Mouse (Mus musculus): ENCODE measurements around the gene Tnfrsf25.

Tnfrsf25 gene

GRCm38 (mm10) chr4:152115921-152116612 lies at the start of gene Tnfrsf25:
TSS of gene Tnfrsf25 (plus strand) at chr4:152115934.
- in situ Hi-C loops (cut with MboI, MseI): no loop called here

GRCm38 (mm10) chr4:152067280-152067679 lies 48.5 kb upstream of the Tnfrsf25 start:
- in situ Hi-C loops (cut with MboI, MseI): no loop called here

GRCm38 (mm10) chr4:152068166-152068724 lies 47.5 kb upstream of the Tnfrsf25 start:
- in situ Hi-C loops (cut with MboI, MseI): no loop called here

- in situ Hi-C loops (cut with MboI, MseI): no loop called here
Measured at GRCm38 (mm10) chr4:152069245-152069644, 46.5 kb upstream of the Tnfrsf25 start.

GRCm38 (mm10) chr4:152070494-152071396 lies 45.0 kb upstream of the Tnfrsf25 start:
- in situ Hi-C loops (cut with MboI, MseI): no loop called here

- in situ Hi-C loops (cut with MboI, MseI): no loop called here
Measured at GRCm38 (mm10) chr4:152072121-152072601, 43.6 kb upstream of the Tnfrsf25 start, which contains the start of gene Plekhg5. TSS of gene Plekhg5 (plus strand) at chr4:152072498.

GRCm38 (mm10) chr4:152072655-152073054 lies 43.1 kb upstream of the Tnfrsf25 start:
- in situ Hi-C loops (cut with MboI, MseI): no loop called here

- in situ Hi-C loops (cut with MboI, MseI): no loop called here
Measured at GRCm38 (mm10) chr4:152073715-152074114, 42.0 kb upstream of the Tnfrsf25 start.

- in situ Hi-C loops (cut with MboI, MseI): no loop called here
Measured at GRCm38 (mm10) chr4:152074548-152074947, 41.2 kb upstream of the Tnfrsf25 start.

- in situ Hi-C loops (cut with MboI, MseI): loop anchor here in 1 of 2 experiments (5.0 kb wide), 1 partner anchor 1915 kb away; no protein-coding TSS in a partner anchor
Measured at GRCm38 (mm10) chr4:152077191-152077590, 38.5 kb upstream of the Tnfrsf25 start.

GRCm38 (mm10) chr4:152078105-152078530 lies 37.6 kb upstream of the Tnfrsf25 start:
- in situ Hi-C loops (cut with MboI, MseI): loop anchor here in 1 of 2 experiments (5.0 kb wide), 1 partner anchor 1916 kb away; no protein-coding TSS in a partner anchor

GRCm38 (mm10) chr4:152079261-152079660 lies 36.5 kb upstream of the Tnfrsf25 start:
- in situ Hi-C loops (cut with MboI, MseI): loop anchor here in 1 of 2 experiments (5.0 kb wide), 1 partner anchor 1917 kb away; no protein-coding TSS in a partner anchor

- in situ Hi-C loops (cut with MboI, MseI): loop anchor here in 1 of 2 experiments (5.0 kb wide), 1 partner anchor 1918 kb away; no protein-coding TSS in a partner anchor
Measured at GRCm38 (mm10) chr4:152079931-152080330, 35.8 kb upstream of the Tnfrsf25 start.

- in situ Hi-C loops (cut with MboI, MseI): no loop called here
Measured at GRCm38 (mm10) chr4:152083611-152084220, 32.0 kb upstream of the Tnfrsf25 start.

- in situ Hi-C loops (cut with MboI, MseI): no loop called here
Measured at GRCm38 (mm10) chr4:152084616-152085015, 31.1 kb upstream of the Tnfrsf25 start.

- in situ Hi-C loops (cut with MboI, MseI): no loop called here
Measured at GRCm38 (mm10) chr4:152086505-152087210, 29.1 kb upstream of the Tnfrsf25 start.

GRCm38 (mm10) chr4:152087211-152088081 lies 28.3 kb upstream of the Tnfrsf25 start:
- in situ Hi-C loops (cut with MboI, MseI): no loop called here

GRCm38 (mm10) chr4:152088133-152088532 lies 27.6 kb upstream of the Tnfrsf25 start:
- in situ Hi-C loops (cut with MboI, MseI): no loop called here

GRCm38 (mm10) chr4:152088556-152089120 lies 27.1 kb upstream of the Tnfrsf25 start:
- in situ Hi-C loops (cut with MboI, MseI): no loop called here
